Mouse (Mus musculus) ES-Bruce4 (cell line): ENCODE data around the gene Klk1b3.

Source experiments
- EP300 ChIP-seq: IDR thresholded peaks from 2 replicates; pipeline ENCODE4 v1.6.1; 2011; ENCODE audit warnings: low read depth, low read length; ENCODE audit not compliant: insufficient read depth
- POLR2A ChIP-seq: IDR thresholded peaks from one replicate; pipeline ENCODE4 v1.8.1; 2011; ENCODE audit warnings: low read length; ENCODE audit not compliant: insufficient read depth

GRCm38 (mm10) chr7:44239913-44240312, 41.9 kb downstream of the Klk1b3 start:
- no peak for TF ChIP-seq POLR2A
- TF ChIP-seq EP300: no peak
